Mouse (Mus musculus) lung, postnatal 0 days (tissue): Measurements from ENCODE around the gene 9130213A22Rik.

Experiments used
- CTCF ChIP-seq: IDR thresholded peaks from 2 replicates; pipeline ENCODE4 v1.5.1; 2016; ENCODE audit warnings: antibody characterized with exemption, mild to moderate bottlenecking
- EP300 ChIP-seq: IDR thresholded peaks from 2 replicates; pipeline ENCODE4 v1.6.1; 2016; ENCODE audit warnings: antibody characterized with exemption, mild to moderate bottlenecking, control low read depth

DNA sequence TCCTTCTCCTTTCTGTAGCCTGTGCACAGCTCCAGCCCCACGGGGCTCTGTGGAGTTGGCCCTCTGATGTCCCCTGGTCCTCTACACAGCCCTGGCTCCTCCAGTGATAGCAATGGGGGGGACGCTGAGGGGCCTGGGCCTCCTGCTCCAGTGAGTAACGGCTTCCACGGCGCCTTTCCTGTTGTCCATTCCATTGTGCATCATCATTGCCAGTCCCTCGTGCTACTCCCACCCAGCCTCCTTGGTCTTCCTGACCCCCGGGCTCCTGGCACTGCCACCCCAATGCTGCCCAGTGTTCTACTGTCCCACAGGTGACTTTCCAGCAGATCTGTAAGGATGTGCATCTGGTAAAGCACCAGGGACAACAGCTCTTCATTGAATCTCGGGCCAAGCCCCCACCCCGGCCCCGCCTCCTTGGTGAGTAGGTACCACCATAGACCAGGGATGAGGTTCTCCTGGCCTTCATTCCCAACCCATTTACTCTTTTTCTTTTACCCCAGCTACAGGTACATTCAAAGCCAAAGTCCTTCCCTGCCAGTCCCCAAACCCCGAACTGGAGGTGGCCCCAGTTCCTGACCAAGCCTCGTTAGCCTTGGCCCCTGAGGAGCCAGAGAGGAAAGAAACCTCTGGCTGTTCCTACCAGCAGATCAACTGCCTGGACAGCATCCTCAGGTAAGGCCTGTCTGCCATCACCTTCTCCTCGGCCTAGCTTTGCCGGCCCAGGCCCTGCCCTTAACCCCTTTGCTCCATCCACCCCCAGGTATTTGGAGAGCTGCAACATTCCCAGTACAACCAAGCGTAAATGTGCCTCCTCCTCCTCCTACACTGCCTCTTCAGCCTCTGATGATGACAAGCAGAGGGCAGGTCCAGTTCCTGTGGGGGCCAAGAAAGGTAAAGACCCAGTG is 18.6 kb downstream of the 9130213A22Rik start:
- TF ChIP-seq EP300 (no peak), CTCF (no peak)
